Mouse (Mus musculus): Measurements from ENCODE around the gene Pip5k1b.

Gene Pip5k1b

DNA sequence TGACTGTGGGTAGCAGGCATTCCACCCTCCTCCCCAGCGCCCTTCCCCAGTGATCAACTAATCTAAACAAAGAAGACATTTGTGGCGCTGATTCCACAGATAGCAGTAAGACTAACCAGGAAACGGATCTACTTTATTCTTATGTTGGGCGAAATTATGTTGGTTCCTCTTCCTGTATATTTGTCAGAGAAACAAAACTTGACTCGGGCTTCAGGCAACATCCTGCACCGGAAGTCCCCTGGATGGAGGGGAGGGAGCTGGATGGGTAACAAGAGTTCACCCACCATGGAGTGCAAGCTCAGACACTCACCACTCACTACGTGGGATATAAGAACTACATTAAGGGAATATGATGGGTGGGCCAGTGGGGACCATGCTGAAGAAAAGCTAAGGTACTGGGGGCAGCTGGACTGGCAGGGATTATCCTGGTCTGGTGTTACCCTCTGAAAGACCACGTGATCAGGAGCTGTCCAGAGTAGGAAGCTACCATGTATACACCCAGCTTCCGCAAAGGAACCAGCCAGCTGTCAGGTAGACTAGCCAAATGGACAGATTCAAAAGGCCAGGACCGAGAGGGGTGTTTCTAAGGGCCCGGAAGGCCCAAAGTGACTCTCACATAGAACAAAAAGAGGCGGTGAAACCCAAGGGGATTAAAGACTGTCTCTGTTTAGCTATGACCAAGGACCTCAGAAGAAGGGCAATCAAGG, 219.1 kb downstream of the Pip5k1b start:
- no peak for DNase-seq (ENCODE audit: low spot score)

- no peak for DNase-seq (ENCODE audit: low spot score)
These were observed 219.9 kb downstream of the Pip5k1b start for GRCm38 (mm10) chr19:24335611-24336343.

DNA sequence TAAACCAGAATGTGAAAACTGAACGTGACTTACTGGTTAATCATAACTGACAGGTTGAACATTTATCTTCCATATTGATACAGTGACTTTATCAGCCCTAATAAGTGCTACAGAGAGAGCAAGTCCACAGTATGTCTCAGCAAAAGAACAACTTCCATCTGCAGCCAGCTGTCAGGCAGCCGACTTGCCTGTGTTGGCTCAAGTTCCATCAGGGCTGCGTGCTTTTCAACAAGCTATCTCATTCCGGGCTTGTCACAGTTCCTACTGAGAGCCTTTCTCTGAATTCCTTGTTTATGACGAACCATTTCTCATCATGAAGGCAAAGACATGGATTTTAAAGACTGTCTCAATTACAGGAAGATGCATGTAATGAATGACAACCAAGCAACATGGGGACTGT, 222.7 kb downstream of the Pip5k1b start:
- no peak for DNase-seq (ENCODE audit: low spot score)

GRCm38 (mm10) chr19:24331274-24331673, 224.4 kb downstream of the Pip5k1b start:
- DNase-seq (ENCODE audit: low spot score) = no peak

DNA sequence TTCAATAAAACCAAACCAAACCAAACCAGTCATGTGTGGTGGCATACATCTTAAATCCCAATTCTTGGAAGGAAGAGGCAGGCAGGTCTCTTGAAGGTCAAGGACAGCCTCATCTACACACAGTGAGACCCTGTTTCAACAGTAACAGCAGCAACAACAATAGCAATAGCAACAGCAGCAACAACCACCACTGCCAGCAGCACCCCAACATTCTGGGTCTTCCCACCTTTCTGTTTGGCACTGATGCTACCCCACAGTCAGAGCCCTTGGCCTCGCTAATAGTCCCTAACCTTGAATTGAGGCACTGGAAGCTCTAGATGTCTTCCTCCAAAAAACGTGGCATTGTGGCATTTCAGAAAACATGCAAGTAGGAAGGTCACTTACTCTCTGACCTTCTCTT, 225.3 kb downstream of the Pip5k1b start:
- DNase-seq (ENCODE audit: low spot score) = no peak

DNA sequence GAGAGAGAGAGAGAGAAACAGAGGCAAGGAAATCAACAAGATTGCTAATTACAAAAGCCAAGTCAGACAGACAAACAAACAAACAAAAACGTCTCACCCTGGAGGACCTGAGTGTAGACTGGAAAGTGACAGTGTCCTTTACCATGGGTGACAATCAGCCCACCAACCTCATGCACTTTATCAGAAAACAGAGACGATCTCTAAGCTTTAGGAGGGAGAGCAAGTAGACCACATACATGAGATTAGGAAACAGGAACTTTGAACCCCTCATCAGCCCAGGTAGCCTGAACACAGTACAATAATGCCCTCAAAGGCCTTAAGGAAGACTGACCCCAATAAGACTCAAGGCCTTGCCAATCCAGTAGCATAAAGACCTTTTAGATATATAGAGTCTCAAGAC, 227.8 kb downstream of the Pip5k1b start:
- no peak for DNase-seq (ENCODE audit: low spot score)

DNA sequence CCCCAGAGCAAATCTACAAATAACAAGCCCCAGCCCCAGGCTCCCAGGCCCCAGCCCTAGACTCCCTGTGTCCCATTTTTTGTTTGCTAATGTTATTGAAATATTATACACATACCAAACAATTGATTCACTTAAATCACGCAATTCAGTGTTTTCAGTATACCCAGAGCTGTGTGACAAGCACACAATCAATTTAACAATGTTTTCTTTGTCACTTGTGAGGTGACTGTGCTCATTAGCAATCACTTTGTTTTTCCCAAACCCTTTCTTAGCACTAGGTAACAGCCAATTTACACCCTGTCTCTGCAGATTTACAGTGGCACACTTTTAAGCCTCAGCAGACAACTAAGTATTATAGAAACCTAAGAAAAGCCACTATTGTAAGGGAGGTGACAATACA, 228.7 kb downstream of the Pip5k1b start:
- no peak for DNase-seq (ENCODE audit: low spot score)

DNA sequence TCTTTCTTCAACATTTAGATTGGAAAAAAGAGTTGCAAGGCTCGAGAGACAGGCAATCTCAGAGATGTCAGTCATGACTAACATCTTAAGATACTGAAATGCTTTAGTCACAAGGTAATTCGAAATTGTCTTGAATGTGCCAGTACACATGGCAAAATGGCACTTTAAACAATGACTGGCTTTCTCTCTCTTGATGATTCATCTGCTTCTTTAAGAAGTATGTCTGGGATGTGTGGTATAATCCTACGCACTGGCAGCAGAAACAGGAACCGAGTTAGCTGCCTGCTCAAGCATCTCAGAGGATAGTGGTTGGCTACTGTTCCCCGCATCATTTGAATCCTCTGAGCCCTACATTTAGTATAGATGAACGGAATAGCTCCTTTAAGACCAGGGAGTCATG, 230.0 kb downstream of the Pip5k1b start:
- no peak for DNase-seq (ENCODE audit: low spot score)

GRCm38 (mm10) chr19:24323841-24324613, 231.6 kb downstream of the Pip5k1b start:
- DNase-seq (ENCODE audit: low spot score) = peak; percentile 50

DNA sequence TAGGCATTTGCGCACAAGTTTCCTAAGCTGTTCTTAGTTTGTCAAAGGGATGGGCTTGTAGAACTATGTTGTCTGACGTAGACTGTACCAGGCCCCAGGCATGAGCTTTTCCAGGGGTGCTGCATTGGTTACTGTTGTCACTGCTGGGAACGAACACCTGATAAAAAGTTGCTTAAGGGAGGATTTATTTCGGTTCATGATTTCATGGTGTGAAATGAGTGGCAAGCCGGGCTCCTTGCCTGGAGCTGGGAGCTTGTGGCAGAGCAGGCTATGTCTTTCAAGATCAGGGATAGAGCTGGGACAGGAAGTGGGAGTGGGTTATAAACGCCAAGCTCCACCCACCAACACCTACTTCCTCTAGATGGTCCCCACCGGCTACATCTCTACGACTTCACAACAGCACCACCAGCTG, 233.8 kb downstream of the Pip5k1b start:
- no peak for DNase-seq (ENCODE audit: low spot score)

DNA sequence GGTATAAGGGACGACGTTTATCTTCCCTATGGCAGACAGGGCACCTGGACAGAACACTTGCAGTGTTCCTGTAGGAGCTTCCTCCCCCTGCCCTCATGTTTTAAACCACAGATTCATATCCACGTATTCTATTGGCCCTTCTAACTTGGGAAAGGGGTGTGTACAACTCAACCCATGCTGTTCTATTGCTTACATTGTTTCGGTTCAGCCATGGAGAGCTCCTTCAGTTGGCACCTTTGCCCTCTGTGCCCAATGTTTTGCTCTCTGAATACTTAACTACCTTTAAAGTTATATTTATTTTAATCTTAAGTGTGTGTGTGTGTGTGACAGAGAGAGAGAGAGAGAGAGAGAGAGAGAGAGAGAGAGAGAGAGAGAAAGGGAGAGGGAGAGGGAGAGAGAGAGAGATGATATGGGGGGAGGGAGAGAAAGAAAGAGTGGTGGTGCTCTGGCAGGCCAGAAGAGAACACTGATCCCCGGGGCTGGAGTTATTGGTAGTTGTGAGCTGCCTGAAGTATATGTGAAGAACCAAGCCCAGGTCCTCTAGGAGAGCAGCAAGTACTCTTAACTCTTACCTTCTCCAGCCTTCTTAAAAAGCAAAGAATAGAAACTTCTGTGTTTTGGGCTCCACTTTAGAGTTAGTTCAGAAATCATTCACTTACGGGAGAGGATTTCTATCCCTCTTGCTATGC, 234.3 kb downstream of the Pip5k1b start:
- DNase-seq (ENCODE audit: low spot score) = no peak

DNA sequence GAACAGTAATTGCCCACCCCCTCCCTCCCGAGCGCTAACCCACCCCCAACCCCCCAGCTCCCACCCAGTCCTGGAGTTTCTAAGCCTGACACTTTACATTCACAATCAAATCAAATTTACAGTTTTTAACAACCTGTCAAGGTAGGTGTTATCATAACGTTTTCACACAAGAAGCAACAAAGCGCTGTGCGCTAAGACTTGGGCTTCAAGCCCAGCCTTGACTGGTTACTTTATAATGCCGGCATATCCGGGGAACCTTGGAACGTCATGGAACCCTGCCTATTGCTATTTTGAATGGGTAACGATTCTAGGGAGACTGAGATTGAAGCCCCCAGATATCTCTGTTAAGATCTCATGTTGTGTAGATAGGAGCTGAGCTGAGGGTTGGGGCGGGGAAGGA, 237.5 kb downstream of the Pip5k1b start:
- no peak for DNase-seq (ENCODE audit: low spot score)

DNA sequence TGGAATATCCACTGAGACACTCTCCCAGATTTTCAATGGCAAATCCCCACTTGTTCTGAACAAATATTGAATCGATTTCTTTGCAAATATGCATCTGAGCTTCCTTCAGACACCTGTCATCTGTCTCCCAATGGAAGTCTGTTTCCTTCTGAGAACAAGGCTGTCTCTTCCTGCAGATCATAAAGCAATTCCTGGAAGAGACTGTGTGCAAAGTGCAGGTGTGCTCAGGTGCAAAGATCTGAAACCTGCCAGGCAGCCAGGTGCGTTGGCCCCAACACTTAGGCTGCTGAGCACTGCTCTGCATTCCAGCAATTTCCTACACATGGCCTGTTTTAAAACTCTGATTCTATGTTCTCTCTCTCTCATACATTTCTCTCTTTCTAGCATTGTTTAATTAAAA, 237.9 kb downstream of the Pip5k1b start:
- no peak for DNase-seq (ENCODE audit: low spot score)

DNA sequence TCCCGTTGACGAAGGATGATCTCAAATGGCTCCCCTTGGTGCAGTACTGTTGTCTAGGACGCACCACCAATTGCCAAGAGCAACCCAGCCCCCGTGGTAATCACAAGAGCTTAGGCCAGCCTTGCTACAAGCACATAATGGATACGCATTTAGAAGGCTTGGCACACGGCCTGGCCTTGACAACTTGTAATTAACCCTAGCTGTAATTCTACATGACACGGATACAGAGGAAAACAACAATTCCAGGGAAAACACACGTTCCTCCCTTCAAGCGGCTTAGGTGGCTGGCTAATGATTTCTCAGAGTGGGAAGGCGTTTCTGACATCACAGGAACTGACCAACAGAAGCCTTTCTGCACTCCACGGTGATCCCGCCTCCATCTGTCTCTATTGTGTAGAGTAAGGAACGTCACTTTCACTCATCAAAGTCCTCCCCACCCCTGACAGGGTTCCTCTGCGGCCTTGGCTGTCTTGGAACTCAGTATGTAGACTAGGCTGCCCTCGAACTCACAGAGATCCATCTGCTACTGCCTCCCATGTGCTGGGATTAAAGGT, 238.6 kb downstream of the Pip5k1b start:
- DNase-seq (ENCODE audit: low spot score) = peak; percentile 33

DNA sequence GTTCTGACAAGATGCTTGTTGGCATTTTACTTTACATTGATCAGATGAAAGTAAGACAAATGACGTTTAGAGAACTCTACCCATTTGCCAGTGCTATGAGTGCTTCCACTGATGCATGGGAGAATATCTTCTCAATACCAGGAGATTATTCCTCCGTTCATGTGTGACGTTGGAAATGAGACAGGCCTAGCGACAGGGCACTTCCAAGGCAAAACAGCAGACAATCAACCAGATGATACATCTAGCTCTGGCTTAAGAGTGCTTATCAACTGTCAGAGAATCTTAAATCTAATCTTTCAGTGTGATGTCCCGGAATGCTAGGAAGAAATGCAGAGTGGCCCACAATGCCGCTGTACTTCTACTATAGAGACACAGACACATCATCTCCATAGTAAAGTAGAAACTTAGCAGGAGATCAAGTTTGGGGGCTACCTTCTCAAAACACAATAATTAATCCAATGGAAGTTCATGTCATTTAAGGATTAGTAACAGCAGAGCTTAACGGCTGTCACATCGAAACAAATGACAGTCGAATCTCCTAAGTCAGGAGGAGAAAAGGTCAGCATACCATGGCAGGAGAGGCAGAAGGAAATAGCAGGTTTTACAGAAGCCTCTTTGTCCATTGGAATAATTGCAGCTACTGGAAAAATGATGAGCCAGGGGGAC, 239.5 kb downstream of the Pip5k1b start:
- DNase-seq (ENCODE audit: low spot score) = no peak

GRCm38 (mm10) chr19:24315234-24315633, 240.4 kb downstream of the Pip5k1b start:
- no peak for DNase-seq (ENCODE audit: low spot score)

DNA sequence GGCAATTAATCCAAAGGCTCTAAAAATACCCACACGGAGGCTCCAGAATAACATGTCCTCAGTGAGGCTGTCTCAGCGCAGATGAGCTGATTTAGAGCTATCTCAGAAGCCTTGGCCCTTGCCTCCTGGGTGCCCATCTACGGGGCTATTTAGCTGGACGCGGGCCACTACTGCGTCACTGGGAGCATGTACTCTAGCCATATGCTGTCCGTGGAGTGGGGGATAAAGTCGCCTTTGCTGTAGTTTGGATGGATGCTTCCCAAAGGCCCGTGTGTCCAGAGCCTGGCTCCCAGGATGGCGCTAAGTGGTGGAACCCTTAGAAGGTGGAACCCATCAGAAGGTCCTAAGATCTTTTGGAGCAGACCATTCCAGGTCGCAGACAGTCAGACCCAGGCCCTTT, 241.0 kb downstream of the Pip5k1b start:
- DNase-seq (ENCODE audit: low spot score) = no peak

DNA sequence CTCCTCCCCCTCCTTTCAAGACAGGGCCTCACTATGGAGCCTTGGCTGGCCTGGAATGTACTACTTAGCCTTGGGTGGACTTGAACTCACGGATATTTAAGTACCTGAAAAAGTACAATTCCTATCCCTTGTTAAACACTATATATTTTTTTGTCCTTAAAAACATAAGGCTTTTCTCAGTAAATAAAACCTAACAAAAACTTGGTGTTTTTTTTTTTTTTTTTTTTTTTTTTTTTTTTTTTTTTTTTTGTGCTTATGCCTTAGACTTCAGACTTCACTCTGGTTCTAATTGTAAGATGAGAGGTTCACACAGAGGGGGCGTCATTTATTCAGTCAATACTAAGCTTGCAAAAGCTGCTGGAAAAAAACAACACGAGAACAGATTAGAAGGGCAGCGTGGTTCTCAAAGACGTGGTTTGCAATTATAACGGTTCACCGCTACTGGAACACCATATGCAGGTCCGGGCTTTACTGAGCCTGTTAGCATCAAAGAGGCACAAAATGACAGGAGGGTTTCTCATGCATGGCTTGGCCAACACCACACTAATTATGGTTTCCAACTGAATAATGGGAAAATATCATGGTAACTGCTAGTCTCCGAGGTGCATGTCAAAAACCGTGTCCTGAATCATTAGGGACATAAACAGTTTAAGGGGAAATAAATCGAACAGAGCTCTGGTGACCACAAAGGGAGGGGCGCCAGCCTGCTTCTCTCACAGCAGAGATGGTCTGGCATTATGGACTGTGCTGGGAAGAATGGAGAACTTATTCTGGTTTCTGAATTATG, 242.9 kb downstream of the Pip5k1b start:
- DNase-seq (ENCODE audit: low spot score) = peak; percentile 58

DNA sequence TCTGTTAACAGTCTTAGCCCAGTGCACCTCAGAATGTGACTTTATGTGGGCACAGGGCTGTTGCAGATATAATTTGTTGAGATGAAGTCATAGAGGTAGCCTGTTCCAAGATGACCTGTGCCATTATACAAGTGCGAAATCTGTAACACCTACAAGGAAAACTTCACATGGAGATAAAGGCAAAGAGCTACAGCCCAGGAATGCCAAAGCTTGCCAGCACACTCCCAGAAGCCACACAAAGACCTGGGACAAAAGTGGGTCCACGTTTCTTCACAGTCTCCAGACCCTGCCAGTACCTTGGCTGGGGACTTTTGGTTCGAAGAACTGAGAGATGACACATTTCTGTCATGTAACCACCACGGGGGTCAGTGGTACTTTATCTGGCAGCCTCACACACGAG, 243.6 kb downstream of the Pip5k1b start:
- no peak for DNase-seq (ENCODE audit: low spot score)

DNA sequence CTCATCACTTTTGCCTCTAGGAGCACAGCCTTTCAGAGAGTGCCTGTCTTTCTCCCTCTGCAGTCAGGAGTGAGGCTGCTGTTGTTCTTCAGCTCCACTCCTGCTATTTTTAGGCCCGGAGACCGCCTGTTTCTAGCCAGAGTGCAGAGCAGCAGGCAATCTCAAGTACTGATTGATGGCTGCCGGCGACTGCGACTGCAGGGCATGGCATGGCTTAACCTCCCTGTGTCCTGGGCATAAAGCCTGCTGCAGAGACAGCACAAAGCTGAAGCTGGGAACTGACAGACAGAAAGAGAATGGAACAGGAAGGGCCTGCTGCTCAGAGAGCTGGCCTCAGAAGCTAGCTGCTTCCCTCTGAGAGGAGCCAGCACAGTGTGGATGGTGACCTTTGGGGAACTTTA, 247.4 kb downstream of the Pip5k1b start:
- DNase-seq (ENCODE audit: low spot score) = peak; percentile 78
